In genomic region chr15:21153602-21154001, GRCm38 (mm10) we compare ENCODE assay signal across 19 mouse cellular contexts.
"Had no signal": no experiment of that assay in that cellular context is flagged by ENCODE, and none has a peak within 500 bp of the region (broad histone marks: within the 10 kb centered on the region; RNA-seq: fewer than 3 reads in every experiment).

No protein-coding gene starts in this region.

- H3K4me2 ChIP-seq: kidney, embryonic 15.5 days; limb, embryonic 13.5 days; liver, embryonic 13.5 days; midbrain, embryonic 11.5 days; neural tube, embryonic 12.5 days; neural tube, embryonic 15.5 days had no signal

- H3K27ac ChIP-seq: kidney, embryonic 15.5 days; limb, embryonic 10.5 days; limb, embryonic 13.5 days; liver, embryonic 13.5 days; neural tube, embryonic 12.5 days; neural tube, embryonic 15.5 days had no signal

- H3K4me1 ChIP-seq: kidney, embryonic 15.5 days; limb, embryonic 10.5 days; limb, embryonic 13.5 days; liver, embryonic 13.5 days; neural tube, embryonic 12.5 days; neural tube, embryonic 15.5 days had no signal

- DNase-seq: kidney, adult 11 months; kidney, adult 8-10 months; kidney, postnatal 10 days; kidney, postnatal 36 days; layer of hippocampus, postnatal 36 days; liver; liver, embryonic 13.5 days; lung, adult 2 months; lung, postnatal 14 days; lung, postnatal 4 days; right cerebral cortex, postnatal 25 days; thymus, adult 2 months; thymus, postnatal 25 days had no signal

- H3K9me3 ChIP-seq: kidney, embryonic 15.5 days; limb, embryonic 10.5 days; limb, embryonic 13.5 days; liver, embryonic 13.5 days; neural tube, embryonic 12.5 days; neural tube, embryonic 15.5 days had no signal

- H3K36me3 ChIP-seq: kidney, embryonic 15.5 days; limb, embryonic 10.5 days; limb, embryonic 13.5 days; liver, embryonic 13.5 days; neural tube, embryonic 12.5 days; neural tube, embryonic 15.5 days had no signal

- H3K4me3 ChIP-seq: kidney, embryonic 15.5 days; limb, embryonic 10.5 days; limb, embryonic 13.5 days; liver, embryonic 13.5 days; neural tube, embryonic 12.5 days; neural tube, embryonic 15.5 days had no signal

- H3K9ac ChIP-seq: kidney, embryonic 15.5 days; limb, embryonic 13.5 days; liver, embryonic 13.5 days; neural tube, embryonic 12.5 days; neural tube, embryonic 15.5 days had no signal

- H3K27me3 ChIP-seq: kidney, embryonic 15.5 days; limb, embryonic 13.5 days; liver, embryonic 13.5 days; neural tube, embryonic 12.5 days; neural tube, embryonic 15.5 days had no signal
